Mouse (Mus musculus) thymus, postnatal 14 days (tissue): Measurements from ENCODE around the gene Olfr484.
"Not testable (repeated sequence)": the region's sequence is repeated elsewhere in the genome, so short reads cannot be mapped to it uniquely, and the experiment has no call there.

ENCODE experiments used
- DNase-seq: peaks from one replicate; pipeline ENCODE4 v3.0.0; 2021

The Olfr484 gene

GRCm38 (mm10) chr7:108127349-108127748 lies at the start of gene Olfr484:
Gene Olfr484 (minus strand): TSS chr7:108127449.
- no peak for DNase-seq

GRCm38 (mm10) chr7:108172642-108173041 lies 45.4 kb upstream of the Olfr484 start, which contains the start of gene Olfr486:
Gene Olfr486 (minus strand): TSS chr7:108172742.
- not testable (repeated sequence) for DNase-seq

- no peak for DNase-seq
These were observed 32.5 kb upstream of the Olfr484 start, which contains the start of gene Olfr485 for GRCm38 (mm10) chr7:108159771-108160170. Gene Olfr485 (minus strand): TSS chr7:108159871.

GRCm38 (mm10) chr7:108121416-108121815 lies 5.8 kb downstream of the Olfr484 start:
- DNase-seq = no peak

DNA sequence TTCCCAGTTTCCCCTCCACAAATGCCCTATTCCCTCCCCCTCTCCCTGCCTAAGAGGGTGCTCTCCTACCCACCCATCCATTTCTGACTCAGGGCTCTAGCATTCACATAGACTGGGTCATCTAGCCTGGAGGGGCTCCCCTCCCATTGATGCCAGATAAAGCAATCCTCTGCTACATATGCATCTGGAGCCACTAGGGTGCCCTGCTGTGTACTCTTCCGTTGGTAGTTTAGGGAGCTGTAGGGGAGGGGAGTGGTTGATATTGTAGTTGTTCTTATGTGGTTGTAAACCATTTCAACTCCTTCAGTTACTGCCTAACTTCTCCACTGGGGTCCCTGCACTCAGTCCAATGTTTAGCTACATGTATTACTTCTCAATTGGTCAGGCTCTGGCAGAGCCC lies 6.6 kb downstream of the Olfr484 start:
- no peak for DNase-seq

GRCm38 (mm10) chr7:108100549-108100948 lies 26.7 kb downstream of the Olfr484 start, which contains the start of gene Olfr483:
Gene Olfr483 (plus strand): TSS chr7:108100849.
- DNase-seq = no peak

DNA sequence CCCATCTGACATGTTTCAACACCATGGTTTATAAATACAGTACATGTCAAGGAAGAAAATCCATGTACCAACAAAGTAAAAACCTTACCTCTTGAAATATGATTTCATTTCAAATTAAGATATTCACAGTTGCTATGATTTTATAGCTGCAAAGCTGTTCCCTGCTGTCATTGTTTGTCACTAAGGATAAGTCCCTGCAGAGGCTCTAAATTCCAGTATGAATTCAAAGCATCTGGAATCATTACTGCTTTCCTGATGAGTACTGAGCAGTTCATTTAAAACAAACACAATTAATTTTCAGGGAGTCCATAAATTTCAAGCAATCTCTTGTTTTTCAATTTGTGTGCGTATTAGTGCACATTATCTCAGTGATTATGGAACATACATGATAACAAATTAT lies 29.8 kb downstream of the Olfr484 start, which contains the start of gene Olfr482:
Olfr482 (minus strand) TSS at position 101 of the 400 bp plus-strand sequence.
- DNase-seq = no peak

DNA sequence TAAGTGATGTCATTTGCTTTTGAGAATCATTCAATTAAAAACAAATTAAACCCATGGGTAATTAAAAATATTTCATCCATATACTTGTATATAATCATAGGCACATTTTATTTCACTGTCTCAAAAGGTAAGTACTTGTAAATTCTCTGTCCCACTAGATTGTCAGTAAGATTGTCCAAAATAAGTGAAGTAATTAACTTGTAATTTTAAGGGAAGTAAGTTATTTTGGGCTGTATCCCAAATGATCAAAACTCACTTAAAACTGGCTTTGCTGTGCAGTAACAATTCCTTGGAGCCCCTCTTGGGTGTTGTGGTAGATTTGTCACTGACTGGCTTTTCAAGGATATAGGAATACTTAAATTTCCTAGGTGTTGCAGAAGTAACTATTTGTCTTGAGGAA lies 47.7 kb downstream of the Olfr484 start, which contains the start of gene Olfr481:
Olfr481 (plus strand) TSS at position 301 of the 400 bp plus-strand sequence.
- no peak for DNase-seq
